Mouse (Mus musculus) intestine, embryonic 16.5 days (tissue): ENCODE results near the gene Rhof. TPM values are rescaled to one million over a fixed set of nuclear protein-coding genes. Genes with fewer than 3 reads are reported as not detected.

Experiments
- ATAC-seq: fragments of 200-750 bp; cut with Nextera tagmentation; 2 replicates; pipeline ENCODE4 v1.8.0; 2017; ENCODE audit warnings: moderate TSS enrichment, moderate library complexity
- H3K27ac ChIP-seq: fragments of 300-500 bp; sonication (generic); 2 replicates; pipeline ENCODE4 v1.5.1; 2014; ENCODE audit warnings: mild to moderate bottlenecking, low read length
- H3K27me3 ChIP-seq: fragments of 300-500 bp; sonication (generic); replicated peaks from 2 replicates; pipeline ENCODE4 v1.6.1; 2014; ENCODE audit warnings: low read length, control low read depth, mixed read lengths; ENCODE audit not compliant: control insufficient read depth, insufficient read depth
- H3K36me3 ChIP-seq: fragments of 300-500 bp; sonication (generic); 2 replicates; pipeline ENCODE4 v1.6.1; 2014; ENCODE audit warnings: low read length, control low read depth; ENCODE audit not compliant: control insufficient read depth, insufficient read depth
- H3K4me1 ChIP-seq: fragments of 300-500 bp; sonication (generic); 2 replicates; pipeline ENCODE4 v1.6.1; 2014; ENCODE audit warnings: low read length, control low read depth, mixed read lengths; ENCODE audit not compliant: control insufficient read depth, insufficient read depth
- H3K4me2 ChIP-seq: fragments of 300-500 bp; sonication (generic); 2 replicates; pipeline ENCODE4 v1.6.1; 2014; ENCODE audit warnings: low read depth, low read length, control low read depth
- H3K4me3 ChIP-seq: fragments of 300-500 bp; sonication (generic); 2 replicates; pipeline ENCODE4 v1.5.1; 2014; ENCODE audit warnings: mild to moderate bottlenecking, low read length
- H3K9ac ChIP-seq: fragments of 300-500 bp; sonication (generic); 2 replicates; pipeline ENCODE4 v1.6.1; 2014; ENCODE audit warnings: low read depth, low read length
- H3K9me3 ChIP-seq: fragments of 300-500 bp; sonication (generic); 2 replicates; pipeline ENCODE4 v1.6.1; 2016; ENCODE audit warnings: low read length, control low read depth; ENCODE audit not compliant: control insufficient read depth
- WGBS: fragments of 180-500 bp; shearing (Covaris S2); extraction: QIAGEN DNeasy Blood & Tissue Kit; methylation state at CpG from one replicate; pipeline ENCODE4 v1.1.7; 2014; 5-methylcytosine and 5-hydroxymethylcytosine counted together
- polyA plus RNA-seq: library from polyadenylated mRNA; unstranded; fragments of >200 nt; fragmentation: Nextera tagmentation; extraction: Ambion mirVana; gene quantifications from 2 replicates; pipeline ENCODE4 v1.2.1, GENCODE M21; 2015

The Rhof gene
- polyA plus RNA-seq, 1 experiment from 2014 or later: 2.5 TPM

GRCm38 (mm10) chr5:123150641-123151040 lies 18.1 kb upstream of the Rhof start:
- peak; percentile 12 for ATAC-seq
- peaks cover 26% of the 10 kb centered on the region for H3K36me3 ChIP-seq
- H3K9me3 ChIP-seq: no peaks in the 10 kb centered on the region
- H3K4me1 ChIP-seq: peaks cover 27% of the 10 kb centered on the region
- WGBS: 35% methylated on average over 7 of the region's 7 CpGs
- H3K9ac ChIP-seq: peak overlapping the region; percentile 49
- no peaks in the 10 kb centered on the region for H3K27me3 ChIP-seq
- H3K4me3 ChIP-seq: peak overlapping the region; percentile 43
- peak overlapping the region; percentile 62 for H3K4me2 ChIP-seq
- H3K27ac ChIP-seq: peak overlapping the region; percentile 53

DNA sequence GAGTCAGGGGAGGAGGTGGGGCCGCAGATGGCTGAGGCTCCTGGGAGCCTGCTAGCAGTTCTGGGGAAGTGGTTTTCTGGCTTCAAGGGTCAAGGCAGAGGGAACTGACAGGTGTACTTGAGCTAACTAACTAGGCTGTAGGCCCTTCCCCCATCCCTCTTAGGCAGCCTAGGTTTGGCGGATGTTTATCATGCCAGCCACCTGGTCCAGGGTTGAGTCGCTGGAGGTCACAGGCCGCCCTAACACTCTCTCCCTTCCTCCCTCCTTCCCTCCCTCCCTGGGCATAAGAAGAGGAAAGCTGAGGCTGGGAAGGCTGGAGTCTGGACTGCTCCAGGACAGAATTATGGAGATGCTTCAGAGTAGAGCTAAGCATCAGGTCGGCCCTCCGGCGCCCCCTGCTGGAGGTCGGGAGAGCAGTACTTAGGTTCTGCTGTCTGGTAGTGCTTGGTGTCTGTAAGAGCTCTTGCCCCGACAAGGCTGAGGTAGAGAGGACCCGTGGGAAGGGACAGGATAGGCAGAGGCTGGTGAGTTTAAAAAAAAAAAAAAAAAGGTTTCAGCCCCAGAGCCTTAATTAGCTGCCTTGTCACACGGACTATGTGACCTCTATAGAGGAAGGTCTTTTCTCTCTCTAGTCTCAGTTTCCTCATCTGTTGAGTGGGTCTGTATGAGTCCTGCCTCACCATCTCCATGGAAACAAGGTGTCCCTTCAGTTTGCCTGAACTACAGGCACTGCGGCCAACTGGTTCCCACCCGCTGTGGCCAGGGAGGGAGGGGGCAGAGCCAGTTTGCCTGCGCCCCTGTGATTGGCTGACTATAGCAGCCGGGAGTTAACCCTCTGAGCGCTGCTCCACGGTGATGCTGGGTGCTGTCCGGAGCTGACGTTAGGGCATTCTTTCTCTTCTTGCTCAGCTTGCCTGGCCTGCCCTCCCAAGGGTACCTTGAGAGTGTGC lies 17.2 kb upstream of the Rhof start:
- ATAC-seq: peak; percentile 88
- H3K9me3 ChIP-seq: no peaks in the 10 kb centered on the region
- peak overlapping the region; percentile 56 for H3K27ac ChIP-seq
- peak overlapping the region; percentile 62 for H3K4me2 ChIP-seq
- H3K36me3 ChIP-seq: peaks cover 26% of the 10 kb centered on the region
- peak overlapping the region; percentile 43 for H3K4me3 ChIP-seq
- peak overlapping the region; percentile 27; the same call in 1 of the 2 replicates for H3K9ac ChIP-seq
- WGBS: 5% methylated on average over 19 of the region's 19 CpGs
- no peaks in the 10 kb centered on the region for H3K27me3 ChIP-seq
- peaks cover 36% of the 10 kb centered on the region for H3K4me1 ChIP-seq

DNA sequence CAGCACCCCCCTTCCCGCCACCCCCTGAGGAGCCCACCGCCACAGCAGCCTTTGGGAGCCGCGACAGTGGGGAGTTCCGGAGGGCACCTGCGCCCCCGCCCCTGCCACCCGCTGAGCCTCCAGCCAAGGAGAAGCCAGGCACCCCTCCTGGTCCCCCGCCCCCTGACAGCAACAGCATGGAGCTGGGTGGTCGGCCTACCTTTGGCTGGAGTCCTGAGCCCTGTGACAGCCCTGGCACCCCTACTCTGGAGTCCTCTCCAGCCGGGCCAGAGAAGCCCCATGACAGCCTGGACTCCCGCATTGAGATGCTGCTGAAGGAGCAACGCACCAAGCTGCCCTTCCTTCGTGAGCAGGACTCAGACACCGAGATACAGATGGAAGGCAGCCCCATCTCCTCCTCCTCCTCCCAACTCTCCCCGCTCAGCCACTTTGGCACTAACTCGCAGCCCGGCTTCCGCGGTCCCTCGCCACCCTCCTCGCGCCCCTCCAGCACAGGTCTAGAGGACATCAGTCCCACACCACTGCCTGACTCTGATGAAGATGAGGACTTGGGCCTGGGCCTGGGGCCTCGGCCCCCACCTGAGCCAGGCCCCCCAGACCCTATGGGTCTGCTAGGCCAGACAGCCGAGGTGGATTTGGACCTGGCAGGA lies 15.7 kb upstream of the Rhof start:
- 84% methylated on average over 25 of the region's 25 CpGs for WGBS
- H3K27ac ChIP-seq: no peak overlapping the region
- H3K4me1 ChIP-seq: peaks cover 45% of the 10 kb centered on the region
- H3K4me2 ChIP-seq: no peak overlapping the region
- H3K4me3 ChIP-seq: no peak overlapping the region
- H3K36me3 ChIP-seq: peaks cover 25% of the 10 kb centered on the region
- no peaks in the 10 kb centered on the region for H3K27me3 ChIP-seq
- no peak for ATAC-seq
- H3K9ac ChIP-seq: 0 out of 2 replicates have a peak overlapping the region, but pooled peaks have one; percentile 9
- H3K9me3 ChIP-seq: no peaks in the 10 kb centered on the region

DNA sequence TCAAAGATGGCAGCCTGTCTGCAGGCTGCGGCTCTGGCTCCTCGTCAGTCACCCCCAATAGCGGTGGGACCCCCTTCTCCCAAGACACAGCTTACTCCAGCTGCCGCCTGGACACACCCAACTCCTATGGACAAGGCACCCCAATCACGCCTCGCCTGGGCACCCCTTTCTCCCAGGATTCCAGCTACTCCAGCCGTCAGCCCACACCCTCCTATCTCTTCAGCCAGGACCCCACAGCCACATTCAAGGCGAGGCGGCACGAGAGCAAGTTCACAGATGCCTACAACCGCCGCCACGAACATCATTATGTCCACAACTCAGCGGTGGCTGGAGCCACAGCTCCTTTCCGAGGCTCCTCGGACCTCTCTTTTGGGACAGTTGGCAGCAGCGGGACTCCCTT lies 15.1 kb upstream of the Rhof start:
- no peak overlapping the region for H3K4me2 ChIP-seq
- no peak overlapping the region for H3K4me3 ChIP-seq
- no peak overlapping the region for H3K9ac ChIP-seq
- no peaks in the 10 kb centered on the region for H3K9me3 ChIP-seq
- H3K27me3 ChIP-seq: no peaks in the 10 kb centered on the region
- H3K4me1 ChIP-seq: peaks cover 45% of the 10 kb centered on the region
- 83% methylated on average over 17 of the region's 17 CpGs for WGBS
- H3K27ac ChIP-seq: no peak overlapping the region
- no peak for ATAC-seq
- H3K36me3 ChIP-seq: peaks cover 19% of the 10 kb centered on the region

- Histone ChIP-seq H3K4me2 (no peak overlapping the region), H3K36me3 (peaks cover 13% of the 10 kb centered on the region), H3K9ac (no peak overlapping the region), H3K4me3 (no peak overlapping the region), H3K27me3 (no peaks in the 10 kb centered on the region), H3K4me1 (peaks cover 44% of the 10 kb centered on the region), H3K9me3 (no peaks in the 10 kb centered on the region), H3K27ac (no peak overlapping the region)
- no peak for ATAC-seq
- WGBS: 90% methylated on average over 11 of the region's 11 CpGs
Measured at GRCm38 (mm10) chr5:123146357-123146756, 13.9 kb upstream of the Rhof start.

- no peaks in the 10 kb centered on the region for H3K27me3 ChIP-seq
- peak overlapping the region; percentile 92 for H3K4me2 ChIP-seq
- H3K9me3 ChIP-seq: no peaks in the 10 kb centered on the region
- peaks cover 30% of the 10 kb centered on the region for H3K4me1 ChIP-seq
- no peak for ATAC-seq
- 31% methylated on average over 20 of the region's 20 CpGs for WGBS
- H3K36me3 ChIP-seq: peaks cover 13% of the 10 kb centered on the region
- no peak overlapping the region for H3K27ac ChIP-seq
- H3K4me3 ChIP-seq: peak overlapping the region; percentile 88
- H3K9ac ChIP-seq: peak overlapping the region; percentile 99
Measured at GRCm38 (mm10) chr5:123144746-123145590, 12.5 kb upstream of the Rhof start.

DNA sequence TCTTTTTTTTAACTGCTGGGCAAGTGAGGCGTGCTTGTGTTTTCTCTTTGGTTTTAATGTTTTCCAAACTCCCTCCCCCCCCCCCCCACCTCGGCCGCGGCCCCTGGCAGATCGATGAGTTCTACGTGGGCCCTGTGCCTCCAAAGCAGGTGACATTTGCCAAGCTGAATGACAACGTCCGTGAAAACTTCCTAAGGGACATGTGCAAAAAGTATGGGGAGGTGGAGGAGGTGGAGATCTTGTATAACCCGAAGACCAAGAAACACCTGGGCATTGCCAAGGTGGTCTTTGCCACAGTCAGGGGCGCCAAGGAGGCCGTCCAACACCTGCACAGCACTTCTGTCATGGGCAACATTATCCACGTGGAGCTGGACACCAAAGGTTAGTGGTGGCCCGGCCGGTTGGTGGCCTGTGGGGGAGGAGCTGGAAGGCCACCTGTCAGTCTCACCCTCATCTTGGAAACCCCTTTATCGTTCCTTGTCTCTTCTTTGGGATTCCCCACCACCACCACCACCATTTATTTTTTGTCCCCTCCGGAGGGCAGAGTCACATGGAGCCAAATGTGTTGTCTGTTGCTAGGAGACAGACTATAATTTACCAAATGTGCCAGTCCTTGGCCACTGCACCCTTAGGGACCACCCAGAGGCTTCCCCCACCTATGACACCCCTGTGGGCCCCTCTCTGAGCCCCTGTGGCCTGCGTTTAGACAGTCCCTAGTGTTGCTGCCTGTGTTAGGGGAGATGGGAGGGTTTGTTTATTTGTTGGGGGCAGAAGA lies 11.7 kb upstream of the Rhof start:
- H3K4me1 ChIP-seq: peaks cover 24% of the 10 kb centered on the region
- peak overlapping the region; percentile 99 for H3K9ac ChIP-seq
- H3K36me3 ChIP-seq: peaks cover 13% of the 10 kb centered on the region
- peak overlapping the region; percentile 88 for H3K4me3 ChIP-seq
- no peaks in the 10 kb centered on the region for H3K27me3 ChIP-seq
- 4% methylated on average over 17 of the region's 17 CpGs for WGBS
- H3K9me3 ChIP-seq: no peaks in the 10 kb centered on the region
- peak overlapping the region; percentile 98; the same call in 1 of the 2 replicates for H3K27ac ChIP-seq
- peak overlapping the region; percentile 92 for H3K4me2 ChIP-seq
- no peak for ATAC-seq

DNA sequence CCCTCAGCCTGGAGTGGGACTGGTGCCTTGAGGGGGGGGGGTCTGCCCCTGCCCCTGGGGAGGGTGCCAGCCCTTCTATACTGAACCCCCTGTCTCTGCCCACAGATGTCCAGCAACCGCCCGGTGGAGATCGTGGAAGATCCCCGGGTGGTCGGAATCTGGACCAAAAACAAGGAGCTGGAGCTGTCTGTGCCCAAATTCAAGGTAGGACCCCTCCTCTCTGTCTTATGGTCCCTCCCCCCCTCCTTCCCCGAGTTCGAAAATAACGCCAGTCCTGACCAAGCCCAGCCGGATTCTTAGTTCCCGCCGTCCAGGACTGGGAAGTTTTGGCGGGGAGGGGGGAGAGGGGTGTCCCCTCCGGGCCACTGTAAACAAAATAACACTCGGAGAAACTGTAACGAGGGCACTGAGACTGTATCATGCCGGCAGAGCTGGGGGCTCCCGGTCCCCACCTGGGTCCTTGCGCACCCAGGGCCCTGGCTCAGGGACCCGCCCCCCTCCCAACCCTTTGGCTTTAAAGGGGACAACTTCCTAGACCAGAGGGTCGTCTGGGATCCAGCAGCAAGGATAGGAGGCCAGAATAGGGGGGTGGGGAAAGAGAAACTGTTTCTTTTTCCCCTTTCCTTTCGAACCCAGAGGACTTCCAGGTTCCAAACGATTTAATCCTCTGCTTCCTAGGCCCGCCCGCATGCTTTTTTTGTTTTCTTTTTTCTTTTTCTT lies 10.9 kb upstream of the Rhof start:
- ATAC-seq: no peak
- peaks cover 11% of the 10 kb centered on the region for H3K36me3 ChIP-seq
- no peaks in the 10 kb centered on the region for H3K9me3 ChIP-seq
- 1% methylated on average over 22 of the region's 24 CpGs for WGBS
- peak overlapping the region; percentile 92 for H3K4me2 ChIP-seq
- peak overlapping the region; percentile 99 for H3K9ac ChIP-seq
- H3K27ac ChIP-seq: peak overlapping the region; percentile 98
- no peaks in the 10 kb centered on the region for H3K27me3 ChIP-seq
- H3K4me1 ChIP-seq: peaks cover 21% of the 10 kb centered on the region
- peak overlapping the region; percentile 88 for H3K4me3 ChIP-seq
